Mouse (Mus musculus): ENCODE measurements around the gene Pomgnt1.

DNA sequence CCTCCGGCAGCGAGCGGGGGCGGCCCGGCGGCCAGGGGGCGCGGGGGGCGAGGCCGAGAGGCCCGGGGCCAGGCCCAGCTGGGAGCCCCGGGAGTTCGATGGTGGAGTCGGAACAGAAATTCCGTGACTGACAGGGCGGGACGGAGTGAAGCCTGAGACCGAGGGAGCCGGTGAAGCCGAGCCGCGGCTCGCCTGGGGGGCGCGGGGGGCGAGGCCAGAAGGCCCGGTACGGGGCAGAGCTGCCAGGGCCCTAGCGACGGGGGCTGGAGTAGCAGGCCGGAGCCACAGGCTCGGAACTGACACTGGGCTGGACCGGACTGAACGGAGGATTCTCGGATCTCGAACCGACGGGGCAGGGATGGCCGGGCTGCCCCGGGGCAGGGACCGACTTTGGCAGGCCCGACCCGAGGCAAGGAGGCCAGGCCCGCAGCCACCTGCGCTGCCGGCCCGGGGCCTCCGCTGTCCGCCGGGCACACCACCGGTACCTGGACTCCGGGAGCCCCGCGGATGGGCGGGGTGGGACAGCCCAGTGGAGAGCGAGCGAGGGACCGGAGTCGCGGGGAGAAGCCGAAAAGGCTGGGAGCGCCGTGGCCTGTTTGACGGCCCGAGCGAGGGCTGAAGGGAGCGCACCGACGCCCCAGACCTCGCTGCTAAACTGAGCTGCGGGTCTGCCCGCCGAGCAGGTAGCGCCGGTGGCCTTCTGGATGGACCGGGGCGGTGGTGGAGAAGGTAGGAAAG lies 47.8 kb upstream of the Pomgnt1 start:
- peak; percentile 36; the same call in 1 of the 2 replicates for TF ChIP-seq CTCF (IDR thresholded peaks at IDR 0.05; ENCODE audit: low read depth)
- no peak for TF ChIP-seq EP300 (IDR thresholded peaks at IDR 0.05; ENCODE audit: low read depth)
